Mouse (Mus musculus) CH12.LX (cell line): ENCODE measurements around the gene Ntn1.

Experiments used
- CTCF ChIP-seq, 2 experiments: IDR thresholded peaks in 1 of 2; conservative IDR thresholded peaks in 1 of 2; 2 replicates each; pipeline ENCODE4 v1.5.1; 2011 to 2012; ENCODE audit warnings: low read depth in 2 of 2, low read length in 2 of 2, improper control_type of control experiment in 1 of 2, inconsistent platforms in 1 of 2, mild to moderate bottlenecking in 1 of 2, moderate library complexity in 1 of 2
- IRF4 ChIP-seq: IDR thresholded peaks from 2 replicates; pipeline ENCODE4 v1.6.1; 2014; ENCODE audit warnings: low read depth, mild to moderate bottlenecking, inconsistent platforms, low read length, improper control_type of control experiment
- JUN ChIP-seq: IDR thresholded peaks from 2 replicates; pipeline ENCODE4 v1.6.1; 2011; ENCODE audit warnings: low read depth, mild to moderate bottlenecking, low read length, improper control_type of control experiment, moderate library complexity; ENCODE audit not compliant: insufficient read depth
- MAFK ChIP-seq: IDR thresholded peaks from 2 replicates; pipeline ENCODE4 v1.6.1; 2011; ENCODE audit warnings: low read length, improper control_type of control experiment; ENCODE audit not compliant: insufficient replicate concordance
- POLR2A ChIP-seq: IDR thresholded peaks from 2 replicates; pipeline ENCODE4 v1.6.1; 2011; ENCODE audit warnings: low read depth, mild to moderate bottlenecking, improper control_type of control experiment, low read length
- TBP ChIP-seq: conservative IDR thresholded peaks from 2 replicates; pipeline ENCODE4 v1.6.1; 2011; ENCODE audit warnings: low read depth, low read length, improper control_type of control experiment
- TCF12 ChIP-seq: IDR thresholded peaks from 2 replicates; pipeline ENCODE4 v1.6.1; 2014; ENCODE audit warnings: low read depth, mild to moderate bottlenecking, inconsistent platforms, low read length, improper control_type of control experiment

- TF ChIP-seq CTCF (conservative IDR thresholded peaks at IDR 0.05 in 1 of 2, IDR thresholded peaks at IDR 0.05 in 1 of 2; ENCODE audit: low read depth in 2 of 2, low read length in 2 of 2) = no peak
- TF ChIP-seq TCF12 = no peak
- no peak for TF ChIP-seq MAFK
- TF ChIP-seq POLR2A = no peak
- no peak for TF ChIP-seq TBP
- TF ChIP-seq JUN = no peak
- TF ChIP-seq IRF4 = no peak
These were observed 15.4 kb downstream of the Ntn1 start for GRCm38 (mm10) chr11:68385021-68385821.
